Mouse (Mus musculus) kidney, postnatal 0 days (tissue): ENCODE results near the gene Asb8. TPM values are rescaled to one million over a fixed set of nuclear protein-coding genes. Genes with fewer than 3 reads are reported as not detected.
A peak's percentile ranks its signal among the peaks of the same experiment; 100 is the strongest.

Source experiments
- ATAC-seq: fragments of 200-750 bp; cut with Nextera tagmentation; replicated peaks from 2 replicates; pipeline ENCODE4 v1.8.0; 2017; ENCODE audit warnings: low read depth, moderate number of reproducible peaks, moderate TSS enrichment, moderate library complexity; ENCODE audit not compliant: low FRiP score
- DNase-seq: peaks from one replicate; pipeline ENCODE4 v3.0.0-alpha.2; 2016; ENCODE audit warnings: low spot score
- H3K27ac ChIP-seq: fragments of 300-500 bp; sonication (generic); 2 replicates; pipeline ENCODE4 v1.5.1; 2014; ENCODE audit warnings: mild to moderate bottlenecking
- H3K27me3 ChIP-seq: fragments of 300-500 bp; sonication (generic); 2 replicates; pipeline ENCODE4 v1.6.1; 2014; ENCODE audit warnings: low read length, mixed read lengths; ENCODE audit not compliant: insufficient read depth
- H3K36me3 ChIP-seq: fragments of 300-500 bp; sonication (generic); 2 replicates; pipeline ENCODE4 v1.6.1; 2014; ENCODE audit warnings: low read length, mixed read lengths; ENCODE audit not compliant: insufficient read depth
- H3K4me1 ChIP-seq: fragments of 300-500 bp; sonication (generic); replicated peaks from 2 replicates; pipeline ENCODE4 v1.6.1; 2014; ENCODE audit warnings: antibody characterized with exemption, low read length, mixed read lengths; ENCODE audit not compliant: insufficient read depth
- H3K4me2 ChIP-seq: fragments of 300-500 bp; sonication (generic); 2 replicates; pipeline ENCODE4 v1.6.1; 2014; ENCODE audit warnings: mild to moderate bottlenecking, low read length, moderate library complexity, mixed read lengths
- H3K4me3 ChIP-seq: fragments of 300-500 bp; sonication (generic); replicated peaks from 2 replicates; pipeline ENCODE4 v1.5.1; 2014; ENCODE audit warnings: low read depth, low read length
- H3K9ac ChIP-seq: fragments of 300-500 bp; sonication (generic); 2 replicates; pipeline ENCODE4 v1.6.1; 2014; ENCODE audit warnings: low read depth, low read length
- H3K9me3 ChIP-seq: fragments of 300-500 bp; sonication (generic); replicated peaks from 2 replicates; pipeline ENCODE4 v1.6.1; 2016; ENCODE audit warnings: low read length, inconsistent platforms, mixed read lengths
- CTCF ChIP-seq: IDR thresholded peaks from 2 replicates; pipeline ENCODE4 v1.5.1; 2016; ENCODE audit warnings: antibody characterized with exemption, low read depth, mild to moderate bottlenecking, moderate library complexity
- WGBS: fragments of 180-500 bp; shearing (Covaris S2); extraction: QIAGEN DNeasy Blood & Tissue Kit; methylation state at CpG from one replicate; pipeline ENCODE4 v1.1.7; 2014; 5-methylcytosine and 5-hydroxymethylcytosine counted together
- polyA plus RNA-seq: library from polyadenylated mRNA; unstranded; fragments of >200 nt; fragmentation: Nextera tagmentation; extraction: Ambion mirVana; gene quantifications from 2 replicates; pipeline ENCODE4 v1.2.1, GENCODE M21; 2015

The Asb8 gene
- polyA plus RNA-seq, 1 experiment from 2014 or later = 49.5 TPM

GRCm38 (mm10) chr15:98115779-98116163 is 49.7 kb downstream of the Asb8 start:
- Histone ChIP-seq H3K36me3 (peaks cover 22% of the 10 kb centered on the region; the same call in 1 of the 2 replicates), H3K9me3 (no peaks in the 10 kb centered on the region), H3K4me1 (no peaks in the 10 kb centered on the region), H3K9ac (no peak overlapping the region), H3K4me2 (no peak overlapping the region), H3K27me3 (no peaks in the 10 kb centered on the region), H3K4me3 (no peak overlapping the region), H3K27ac (no peak overlapping the region)
- 89% methylated on average over 9 of the region's 9 CpGs for WGBS
- no peak for ATAC-seq
- DNase-seq = no peak
- TF ChIP-seq CTCF = no peak

- ATAC-seq = no peak
- 86% methylated on average over 10 of the region's 10 CpGs for WGBS
- H3K9ac ChIP-seq = no peak overlapping the region
- no peaks in the 10 kb centered on the region for H3K4me1 ChIP-seq
- H3K27me3 ChIP-seq = no peaks in the 10 kb centered on the region
- no peak overlapping the region for H3K4me2 ChIP-seq
- no peak overlapping the region for H3K4me3 ChIP-seq
- DNase-seq = no peak
- H3K36me3 ChIP-seq = peaks cover 19% of the 10 kb centered on the region; the same call in 1 of the 2 replicates
- H3K27ac ChIP-seq = no peak overlapping the region
- no peak for TF ChIP-seq CTCF
- H3K9me3 ChIP-seq = no peaks in the 10 kb centered on the region
Measured at GRCm38 (mm10) chr15:98114852-98115778, 50.3 kb downstream of the Asb8 start.

- peaks cover 15% of the 10 kb centered on the region; the same call in 1 of the 2 replicates for H3K36me3 ChIP-seq
- no peak for TF ChIP-seq CTCF
- H3K4me2 ChIP-seq = no peak overlapping the region
- H3K4me1 ChIP-seq = peaks cover 3% of the 10 kb centered on the region; the same call in 1 of the 2 replicates
- DNase-seq = no peak
- no peak overlapping the region for H3K9ac ChIP-seq
- ATAC-seq = no peak
- H3K9me3 ChIP-seq = no peaks in the 10 kb centered on the region
- H3K4me3 ChIP-seq = no peak overlapping the region
- H3K27me3 ChIP-seq = no peaks in the 10 kb centered on the region
- 72% methylated on average over 10 of the region's 10 CpGs for WGBS
- no peak overlapping the region for H3K27ac ChIP-seq
Measured at GRCm38 (mm10) chr15:98114098-98114851, 51.1 kb downstream of the Asb8 start.

- H3K9me3 ChIP-seq = no peaks in the 10 kb centered on the region
- TF ChIP-seq CTCF = no peak
- ATAC-seq = no peak; the same call in 1 of the 2 replicates
- no peak overlapping the region for H3K27ac ChIP-seq
- peaks cover 7% of the 10 kb centered on the region; the same call in 1 of the 2 replicates for H3K4me1 ChIP-seq
- DNase-seq = no peak
- H3K9ac ChIP-seq = no peak overlapping the region
- H3K4me3 ChIP-seq = no peak overlapping the region
- H3K27me3 ChIP-seq = no peaks in the 10 kb centered on the region
- 63% methylated on average over 5 of the region's 5 CpGs for WGBS
- 0 out of 2 replicates have a peak, but pooled peaks cover 4% of the 10 kb centered on the region for H3K36me3 ChIP-seq
- no peak overlapping the region for H3K4me2 ChIP-seq
Measured at GRCm38 (mm10) chr15:98111791-98112190, 53.6 kb downstream of the Asb8 start.

GRCm38 (mm10) chr15:98108297-98109152 is 56.9 kb downstream of the Asb8 start:
- H3K27me3 ChIP-seq = no peaks in the 10 kb centered on the region
- 1% methylated on average over 35 of the region's 37 CpGs for WGBS
- TF ChIP-seq CTCF = peak; percentile 24; the same call in 1 of the 2 replicates

More at GRCm38 (mm10) chr15:98108297-98109152, 56.9 kb downstream of the Asb8 start:
- Histone ChIP-seq H3K4me1 (peaks cover 7% of the 10 kb centered on the region; the same call in 1 of the 2 replicates), H3K36me3 (0 out of 2 replicates have a peak, but pooled peaks cover 2% of the 10 kb centered on the region), H3K9ac (peak overlapping the region; percentile 84), H3K9me3 (no peaks in the 10 kb centered on the region), H3K27ac (peak overlapping the region; percentile 82), H3K4me2 (peak overlapping the region; percentile 67), H3K4me3 (peak overlapping the region; percentile 66)
- ATAC-seq (peak; percentile 88), DNase-seq (peak; percentile 95)
